Mouse (Mus musculus) cortical plate, adult 2 months (tissue): ENCODE results near the gene Cwf19l1. TPM values are rescaled to one million over a fixed set of nuclear protein-coding genes. Genes with fewer than 3 reads are reported as not detected.
"Not testable (repeated sequence)": the region's sequence is repeated elsewhere in the genome, so short reads cannot be mapped to it uniquely, and the experiment has no call there.

Source experiments
- H3K27ac ChIP-seq: fragments of 200-500 bp; 2 replicates; pipeline ENCODE4 v1.5.1; 2012; ENCODE audit warnings: low read length, control low read depth, inconsistent platforms; ENCODE audit not compliant: insufficient read depth
- H3K4me1 ChIP-seq: fragments of 200-500 bp; 2 replicates; pipeline ENCODE4 v1.6.1; 2011; ENCODE audit warnings: low read length; ENCODE audit not compliant: control insufficient read depth, insufficient read depth
- H3K4me3 ChIP-seq: fragments of 200-500 bp; 2 replicates; pipeline ENCODE4 v1.5.1; 2011; ENCODE audit warnings: mild to moderate bottlenecking, low read length, control low read depth; ENCODE audit not compliant: insufficient read depth
- CTCF ChIP-seq: fragments of 200-500 bp; IDR thresholded peaks from 2 replicates; pipeline ENCODE4 v1.5.1; 2011; ENCODE audit warnings: mild to moderate bottlenecking, control low read depth, low read length; ENCODE audit not compliant: insufficient read depth; ENCODE audit errors: extremely low read depth
- POLR2A ChIP-seq: fragments of 200-500 bp; IDR thresholded peaks from 2 replicates; pipeline ENCODE4 v1.6.1; 2011; ENCODE audit warnings: mild to moderate bottlenecking, low read length, control low read depth; ENCODE audit not compliant: insufficient read depth; ENCODE audit errors: extremely low read depth
- polyA plus RNA-seq: library from polyadenylated mRNA; depleted of rRNA; stranded (reverse); fragments of >200 nt; gene quantifications from 2 replicates; pipeline ENCODE4 v1.2.3, GENCODE M21; 2012

Cwf19l1 gene
- polyA plus RNA-seq, 1 experiment: 23.7 TPM

DNA sequence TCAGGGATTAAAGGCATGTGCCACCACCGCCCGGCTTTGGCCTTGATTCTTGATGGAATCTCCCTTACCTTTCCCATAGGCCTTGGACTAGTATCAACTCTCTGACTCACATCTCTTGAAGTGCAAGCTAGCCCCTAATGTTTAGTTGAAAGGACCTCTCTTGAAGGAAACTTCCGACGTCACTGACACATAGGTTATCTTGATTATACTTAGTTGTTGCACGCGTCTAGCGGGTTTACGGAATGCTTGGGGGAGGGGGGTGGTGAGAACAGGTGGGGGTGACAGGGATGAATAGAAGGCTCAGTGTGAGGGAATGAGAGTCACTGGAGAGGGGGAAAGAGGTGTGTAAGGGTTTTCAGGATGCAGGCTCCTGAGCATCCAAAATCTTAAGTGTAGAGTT lies 11.3 kb upstream of the Cwf19l1 start:
- H3K27ac ChIP-seq: no peak overlapping the region
- no peak for TF ChIP-seq POLR2A
- no peak for TF ChIP-seq CTCF
- no peak overlapping the region; the same call in 1 of the 2 replicates for H3K4me3 ChIP-seq
- no peaks in the 10 kb centered on the region for H3K4me1 ChIP-seq

- Histone ChIP-seq H3K4me3 (peak overlapping the region; percentile 83), H3K27ac (no peak overlapping the region), H3K4me1 (no peaks in the 10 kb centered on the region)
- TF ChIP-seq POLR2A: no peak
- TF ChIP-seq CTCF: no peak
These were observed 10.8 kb upstream of the Cwf19l1 start for GRCm38 (mm10) chr19:44146568-44146879.

DNA sequence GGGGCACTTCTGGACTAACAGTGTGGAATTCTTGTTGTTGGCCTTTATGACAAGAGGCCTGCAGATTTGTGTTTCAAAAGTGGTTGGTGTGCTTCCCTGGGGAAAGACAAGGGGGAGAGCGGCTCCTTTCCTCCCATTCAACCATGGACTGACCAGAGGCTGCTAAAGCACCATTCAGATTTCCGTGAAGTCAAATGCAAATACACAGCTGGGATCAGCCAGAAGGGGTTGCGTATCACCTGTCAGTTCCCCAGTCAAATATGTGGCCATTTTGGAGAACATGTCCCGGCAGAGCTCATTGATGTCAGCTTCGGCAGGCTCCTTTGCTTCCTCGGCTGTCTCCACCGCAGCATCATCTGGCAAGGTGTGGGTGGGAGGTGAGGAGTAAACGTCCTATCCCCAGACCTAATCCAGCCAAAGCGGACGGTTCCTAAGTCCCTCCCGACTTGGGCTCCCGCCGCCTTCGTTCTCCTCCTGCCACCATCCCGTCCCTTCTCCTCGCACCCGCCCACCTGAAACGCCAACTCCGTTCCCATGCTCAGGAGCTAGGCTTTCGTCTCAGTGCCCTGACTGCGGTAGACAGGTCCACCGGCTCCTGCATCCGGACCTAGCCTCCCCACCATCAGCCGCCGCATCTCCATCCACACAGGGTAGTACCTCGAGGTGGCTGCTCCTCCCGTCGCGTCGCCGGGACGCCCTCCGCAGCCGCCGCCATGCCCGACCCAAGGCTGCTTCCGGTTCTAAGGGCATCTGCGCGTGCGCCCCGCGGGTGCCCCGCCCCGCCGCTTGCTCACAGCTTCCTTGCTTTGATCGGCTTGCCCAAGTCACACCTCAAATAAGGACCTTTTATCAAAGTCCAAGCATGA lies 10.3 kb upstream of the Cwf19l1 start, which contains the start of gene Bloc1s2:
TSS of gene Bloc1s2 (minus strand) at position 745 of the 866 bp plus-strand sequence.
- Histone ChIP-seq H3K4me1 (no peaks in the 10 kb centered on the region), H3K4me3 (peak within 1 kb of the TSS; percentile 83), H3K27ac (peak within 1 kb of the TSS; percentile 65)
- TF ChIP-seq POLR2A (peak; percentile 62; the same call in 1 of the 2 replicates), CTCF (no peak)

GRCm38 (mm10) chr19:44144366-44144765 lies 8.7 kb upstream of the Cwf19l1 start:
- Histone ChIP-seq H3K27ac (no peak overlapping the region), H3K4me3 (no peak overlapping the region), H3K4me1 (no peaks in the 10 kb centered on the region)
- no peak for TF ChIP-seq POLR2A
- no peak for TF ChIP-seq CTCF

- Histone ChIP-seq H3K4me1 (no peaks in the 10 kb centered on the region), H3K27ac (no peak overlapping the region), H3K4me3 (peak overlapping the region; percentile 90; the same call in 1 of the 2 replicates)
- TF ChIP-seq CTCF (no peak), POLR2A (no peak)
These were observed 347 bp upstream of the Cwf19l1 start for GRCm38 (mm10) chr19:44135960-44136485.

GRCm38 (mm10) chr19:44132917-44133316 lies 2.8 kb downstream of the Cwf19l1 start:
- no peak overlapping the region for H3K27ac ChIP-seq
- no peaks in the 10 kb centered on the region for H3K4me1 ChIP-seq
- H3K4me3 ChIP-seq: no peak overlapping the region
- TF ChIP-seq POLR2A: no peak
- TF ChIP-seq CTCF: no peak

DNA sequence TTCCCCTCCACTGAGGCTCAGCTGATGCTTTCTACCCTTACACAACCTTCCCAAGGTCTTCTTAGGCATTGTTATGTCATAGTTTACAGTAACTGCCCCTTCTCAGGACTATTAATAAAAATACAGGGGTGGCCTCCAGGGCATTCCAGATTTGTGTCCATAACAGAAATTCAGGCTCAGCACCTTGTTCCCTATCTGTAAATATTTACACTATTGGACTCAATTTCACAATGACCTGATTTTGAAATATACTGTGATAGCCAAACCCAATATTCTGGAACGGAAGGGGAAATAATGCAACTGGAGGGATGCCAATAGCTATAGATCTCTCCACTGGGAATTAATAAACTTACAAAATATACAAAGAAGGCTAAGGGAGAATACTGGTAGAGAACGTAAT lies 7.1 kb downstream of the Cwf19l1 start:
- Histone ChIP-seq H3K4me1 (no peaks in the 10 kb centered on the region), H3K4me3 (no peak overlapping the region), H3K27ac (no peak overlapping the region)
- no peak for TF ChIP-seq POLR2A
- TF ChIP-seq CTCF: no peak

DNA sequence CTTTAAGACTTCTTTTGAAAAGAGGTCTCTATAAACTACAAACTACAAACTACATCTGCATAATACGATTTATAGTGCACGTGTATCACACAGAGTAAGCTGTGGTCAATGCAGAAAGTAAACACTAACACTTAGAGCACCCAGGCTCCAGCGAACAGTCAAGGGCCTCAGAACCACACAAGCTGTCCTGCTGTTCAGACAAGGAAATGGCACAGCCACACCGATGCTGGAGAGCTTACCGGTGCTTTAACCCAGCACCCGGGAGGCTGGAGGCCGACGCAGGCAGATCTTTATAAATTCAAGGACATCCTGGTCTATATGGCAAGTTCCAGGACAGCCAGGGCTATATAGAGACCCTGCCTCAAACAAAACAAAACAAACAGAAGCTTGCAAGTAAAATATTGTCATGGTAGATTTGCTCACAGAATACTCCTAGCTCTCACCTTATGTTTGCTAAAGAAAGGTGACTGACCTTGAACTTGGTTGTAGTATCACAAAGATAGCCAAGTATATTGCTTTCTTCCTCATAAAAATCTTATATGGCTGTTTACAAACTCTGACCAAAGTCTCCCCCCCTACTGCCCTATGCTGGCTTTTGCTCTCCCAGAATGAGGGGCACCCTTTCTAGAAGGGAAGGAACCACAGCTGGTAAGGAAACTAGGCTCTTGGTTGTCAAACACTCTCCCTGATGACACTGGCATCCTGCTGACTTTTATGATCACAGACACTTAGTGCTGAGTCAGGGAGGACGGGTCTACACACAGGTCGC lies 7.8 kb downstream of the Cwf19l1 start:
- no peak overlapping the region for H3K4me3 ChIP-seq
- TF ChIP-seq POLR2A: no peak
- TF ChIP-seq CTCF: no peak
- no peaks in the 10 kb centered on the region for H3K4me1 ChIP-seq
- H3K27ac ChIP-seq: no peak overlapping the region

DNA sequence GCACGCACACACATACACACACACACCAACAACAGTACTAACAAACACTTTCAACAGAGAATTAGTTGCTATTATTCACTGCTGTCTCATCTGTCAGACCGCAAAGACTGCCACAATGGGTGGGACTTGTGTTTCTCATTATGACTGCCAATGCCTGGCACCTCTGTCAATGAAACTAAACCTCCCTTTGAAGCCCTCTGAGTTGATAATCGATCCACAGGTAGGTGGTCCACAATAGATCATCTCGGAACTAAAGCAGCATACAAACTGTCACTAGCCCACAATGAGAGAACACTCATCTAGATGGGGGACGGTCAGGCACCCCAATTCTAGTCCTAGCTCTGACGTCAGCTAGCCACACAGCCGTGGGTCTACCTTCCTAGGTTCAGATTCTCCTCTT lies 14.5 kb downstream of the Cwf19l1 start:
- Histone ChIP-seq H3K4me1 (no peaks in the 10 kb centered on the region), H3K27ac (no peak overlapping the region), H3K4me3 (no peak overlapping the region)
- no peak for TF ChIP-seq POLR2A
- TF ChIP-seq CTCF: no peak

GRCm38 (mm10) chr19:44120686-44121085 lies 15.0 kb downstream of the Cwf19l1 start:
- not testable (repeated sequence) for H3K4me3 ChIP-seq, H3K27ac ChIP-seq, H3K4me1 ChIP-seq
